Mouse (Mus musculus): ENCODE results near the gene Il16. TPM values are rescaled to one million over a fixed set of nuclear protein-coding genes. Genes with fewer than 3 reads are reported as not detected.

Il16 gene
- polyA plus RNA-seq, 1 experiment: 0.11 TPM

- H3K4me2 ChIP-seq (ENCODE audit: low read depth): no peak overlapping the region
These were observed 104.4 kb downstream of the Il16 start for GRCm38 (mm10) chr7:83641163-83641562.

GRCm38 (mm10) chr7:83640581-83640980 is 104.9 kb downstream of the Il16 start:
- TF ChIP-seq REST (IDR thresholded peaks at IDR 0.05; ENCODE audit: insufficient read depth, insufficient read length) (no peak), POLR2AphosphoS2 (IDR thresholded peaks at IDR 0.05; ENCODE audit: insufficient read length, low read depth) (no peak), POLR2A (IDR thresholded peaks at IDR 0.05; ENCODE audit: insufficient read length, low read depth) (no peak), USF1 (IDR thresholded peaks at IDR 0.05; ENCODE audit: low read depth) (no peak), E2F4 (IDR thresholded peaks at IDR 0.05; ENCODE audit: insufficient read depth) (no peak), TCF3 (IDR thresholded peaks at IDR 0.05; ENCODE audit: insufficient read length, low read depth) (no peak), TCF12 (IDR thresholded peaks at IDR 0.05; ENCODE audit: insufficient read depth, poor library complexity, severe bottlenecking) (no peak), MYOG (IDR thresholded peaks at IDR 0.05; ENCODE audit: control insufficient read depth in 1 of 3, insufficient read depth in 1 of 3, insufficient read length in 2 of 3, low read depth in 2 of 3) (no peak), SRF (IDR thresholded peaks at IDR 0.05; ENCODE audit: control insufficient read depth, insufficient read length, low read depth) (no peak), CEBPB (IDR thresholded peaks at IDR 0.05; ENCODE audit: insufficient read depth, poor library complexity, severe bottlenecking) (no peak), MAX (IDR thresholded peaks at IDR 0.05; ENCODE audit: low read depth) (no peak), MYOD1 (IDR thresholded peaks at IDR 0.05; ENCODE audit: control insufficient read depth in 1 of 3, insufficient read length in 2 of 3, low read depth in 2 of 3) (no peak)
- H3K4me2 ChIP-seq (ENCODE audit: low read depth): no peak overlapping the region
- no peaks in the 10 kb centered on the region for H3K27me3 ChIP-seq (ENCODE audit: control insufficient read depth, insufficient read depth, insufficient read length)
- no peak overlapping the region for H3ac ChIP-seq (ENCODE audit: control insufficient read depth, insufficient read length)
- no peaks in the 10 kb centered on the region for H3K79me2 ChIP-seq (ENCODE audit: control insufficient read depth, insufficient read depth)
- H3K4me3 ChIP-seq: no peak overlapping the region
- H3K36me3 ChIP-seq (ENCODE audit: control insufficient read depth, insufficient read depth): peaks cover 29% of the 10 kb centered on the region

More at GRCm38 (mm10) chr7:83641163-83641562, 104.4 kb downstream of the Il16 start:
- Histone ChIP-seq H3K36me3 (ENCODE audit: control insufficient read depth, insufficient read depth) (peaks cover 24% of the 10 kb centered on the region), H3K4me3 (no peak overlapping the region), H3ac (ENCODE audit: control insufficient read depth, insufficient read length) (no peak overlapping the region), H3K27me3 (ENCODE audit: control insufficient read depth, insufficient read depth, insufficient read length) (no peaks in the 10 kb centered on the region), H3K79me2 (ENCODE audit: control insufficient read depth, insufficient read depth) (no peaks in the 10 kb centered on the region)
- TF ChIP-seq POLR2AphosphoS2 (IDR thresholded peaks at IDR 0.05; ENCODE audit: insufficient read length, low read depth): peak; percentile 53
- TF ChIP-seq CEBPB (IDR thresholded peaks at IDR 0.05; ENCODE audit: insufficient read depth, poor library complexity, severe bottlenecking): no peak
- no peak for TF ChIP-seq MYOG (IDR thresholded peaks at IDR 0.05; ENCODE audit: control insufficient read depth in 1 of 3, insufficient read depth in 1 of 3, insufficient read length in 2 of 3, low read depth in 2 of 3)

GRCm38 (mm10) chr7:83639084-83639483 is 106.4 kb downstream of the Il16 start:
- Histone ChIP-seq H3K36me3 (ENCODE audit: control insufficient read depth, insufficient read depth) (peaks cover 42% of the 10 kb centered on the region), H3K27me3 (ENCODE audit: control insufficient read depth, insufficient read depth, insufficient read length) (no peaks in the 10 kb centered on the region), H3K4me3 (no peak overlapping the region), H3K79me2 (ENCODE audit: control insufficient read depth, insufficient read depth) (no peaks in the 10 kb centered on the region), H3ac (ENCODE audit: control insufficient read depth, insufficient read length) (no peak overlapping the region), H3K4me2 (ENCODE audit: low read depth) (no peak overlapping the region)
- TF ChIP-seq SRF (IDR thresholded peaks at IDR 0.05; ENCODE audit: control insufficient read depth, insufficient read length, low read depth) (no peak), MYOG (IDR thresholded peaks at IDR 0.05; ENCODE audit: control insufficient read depth in 1 of 3, insufficient read depth in 1 of 3, insufficient read length in 2 of 3, low read depth in 2 of 3) (no peak), MYOD1 (IDR thresholded peaks at IDR 0.05; ENCODE audit: control insufficient read depth in 1 of 3, insufficient read length in 2 of 3, low read depth in 2 of 3) (no peak), MAX (IDR thresholded peaks at IDR 0.05; ENCODE audit: low read depth) (no peak), CEBPB (IDR thresholded peaks at IDR 0.05; ENCODE audit: insufficient read depth, poor library complexity, severe bottlenecking) (no peak), E2F4 (IDR thresholded peaks at IDR 0.05; ENCODE audit: insufficient read depth) (no peak), POLR2AphosphoS2 (IDR thresholded peaks at IDR 0.05; ENCODE audit: insufficient read length, low read depth) (no peak), TCF3 (IDR thresholded peaks at IDR 0.05; ENCODE audit: insufficient read length, low read depth) (no peak), TCF12 (IDR thresholded peaks at IDR 0.05; ENCODE audit: insufficient read depth, poor library complexity, severe bottlenecking) (no peak), REST (IDR thresholded peaks at IDR 0.05; ENCODE audit: insufficient read depth, insufficient read length) (no peak), POLR2A (IDR thresholded peaks at IDR 0.05; ENCODE audit: insufficient read length, low read depth) (no peak), USF1 (IDR thresholded peaks at IDR 0.05; ENCODE audit: low read depth) (no peak)

GRCm38 (mm10) chr7:83637781-83638583 is 107.5 kb downstream of the Il16 start:
- Histone ChIP-seq H3K27me3 (ENCODE audit: control insufficient read depth, insufficient read depth, insufficient read length) (no peaks in the 10 kb centered on the region), H3K79me2 (ENCODE audit: control insufficient read depth, insufficient read depth) (peaks cover 6% of the 10 kb centered on the region), H3K4me3 (no peak overlapping the region), H3ac (ENCODE audit: control insufficient read depth, insufficient read length) (no peak overlapping the region), H3K36me3 (ENCODE audit: control insufficient read depth, insufficient read depth) (peaks cover 45% of the 10 kb centered on the region), H3K4me2 (ENCODE audit: low read depth) (no peak overlapping the region)
- TF ChIP-seq TCF3 (IDR thresholded peaks at IDR 0.05; ENCODE audit: insufficient read length, low read depth) (no peak), SRF (IDR thresholded peaks at IDR 0.05; ENCODE audit: control insufficient read depth, insufficient read length, low read depth) (no peak), POLR2AphosphoS2 (IDR thresholded peaks at IDR 0.05; ENCODE audit: insufficient read length, low read depth) (no peak), USF1 (IDR thresholded peaks at IDR 0.05; ENCODE audit: low read depth) (no peak), MAX (IDR thresholded peaks at IDR 0.05; ENCODE audit: low read depth) (no peak), REST (IDR thresholded peaks at IDR 0.05; ENCODE audit: insufficient read depth, insufficient read length) (no peak), CEBPB (IDR thresholded peaks at IDR 0.05; ENCODE audit: insufficient read depth, poor library complexity, severe bottlenecking) (no peak), MYOD1 (IDR thresholded peaks at IDR 0.05; ENCODE audit: control insufficient read depth in 1 of 3, insufficient read length in 2 of 3, low read depth in 2 of 3) (no peak)

All from myocyte (in vitro differentiated cells).